Mouse (Mus musculus): ENCODE measurements around the gene Tmem150c.

Tmem150c gene

DNA sequence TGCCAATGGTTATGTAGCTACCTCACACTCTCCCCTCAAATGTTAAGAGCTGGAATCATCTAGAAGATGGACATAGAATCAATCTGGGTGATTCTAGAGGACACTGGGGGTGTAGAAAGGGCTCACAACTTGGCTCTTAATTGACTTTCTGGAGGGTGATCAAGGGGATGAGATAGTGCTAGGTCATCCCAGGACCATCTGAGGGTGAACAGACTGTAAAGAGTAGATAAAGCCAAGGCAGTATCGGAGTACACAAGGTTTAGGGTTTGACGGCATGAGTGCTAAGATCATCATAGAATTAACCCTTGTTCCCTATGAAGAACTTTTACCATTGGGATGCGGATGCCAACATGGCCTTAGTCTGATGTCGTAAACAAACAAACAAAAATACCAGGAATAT is 61.6 kb downstream of the Tmem150c start:
- DNase-seq (ENCODE audit: low read depth, low spot score): no peak

DNA sequence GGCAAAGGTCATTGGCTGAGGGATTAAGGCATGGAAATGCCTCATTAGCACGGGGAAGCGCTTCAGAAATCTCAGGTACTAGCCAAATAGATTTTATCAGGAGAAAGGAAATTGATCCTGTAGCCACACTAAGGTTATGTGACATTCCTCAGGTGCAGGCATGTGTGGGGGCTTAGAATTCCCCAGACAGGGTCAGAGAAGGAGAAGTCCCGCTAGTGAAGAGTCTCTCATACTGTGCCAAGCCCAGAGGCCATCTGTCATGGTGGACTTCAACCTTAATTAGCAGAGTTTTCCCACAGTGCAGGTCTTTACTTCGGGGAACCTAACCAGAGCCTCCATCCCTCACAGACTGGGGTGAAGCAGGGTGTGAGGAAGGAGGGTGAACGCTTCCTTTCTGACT is 62.7 kb downstream of the Tmem150c start:
- DNase-seq (ENCODE audit: low read depth, low spot score): no peak

DNA sequence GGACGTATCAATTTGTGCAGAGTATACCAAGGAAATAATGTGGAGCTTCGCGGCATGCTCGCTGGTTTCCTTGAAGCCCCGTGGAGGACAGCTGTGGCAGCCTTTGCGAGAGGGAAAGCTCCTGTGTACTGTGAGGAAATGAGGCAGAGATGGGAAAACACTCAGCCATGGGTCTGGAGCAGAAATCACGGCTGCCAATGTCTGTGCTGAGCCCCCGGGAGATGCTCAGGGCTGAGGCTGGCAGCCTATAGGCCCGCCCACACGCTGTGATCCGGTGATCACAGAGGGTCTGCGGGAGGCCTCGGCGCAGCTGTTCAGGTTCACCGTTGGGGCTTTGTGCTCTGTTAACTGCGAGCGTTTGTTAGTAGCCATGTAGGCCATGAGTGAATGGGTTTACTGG is 68.0 kb downstream of the Tmem150c start:
- peak; percentile 31 for DNase-seq (ENCODE audit: low read depth, low spot score)

DNA sequence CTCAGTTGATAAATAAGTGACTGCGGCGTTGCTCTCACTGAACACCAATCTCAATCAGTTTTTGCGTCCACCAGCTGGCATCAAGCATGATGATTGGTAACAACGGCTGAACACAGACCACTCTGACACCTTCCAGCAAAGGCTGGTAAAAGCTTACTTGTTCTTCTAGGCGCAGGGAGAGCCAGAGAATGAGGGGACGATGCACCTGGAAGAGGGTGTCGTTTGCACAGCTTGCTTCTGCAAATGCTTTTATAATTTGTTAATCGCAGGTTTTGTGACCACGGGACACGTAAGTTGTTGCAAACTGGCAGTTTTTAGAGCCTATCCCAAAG is 68.4 kb downstream of the Tmem150c start:
- peak; percentile 17 for DNase-seq (ENCODE audit: low read depth, low spot score)

DNA sequence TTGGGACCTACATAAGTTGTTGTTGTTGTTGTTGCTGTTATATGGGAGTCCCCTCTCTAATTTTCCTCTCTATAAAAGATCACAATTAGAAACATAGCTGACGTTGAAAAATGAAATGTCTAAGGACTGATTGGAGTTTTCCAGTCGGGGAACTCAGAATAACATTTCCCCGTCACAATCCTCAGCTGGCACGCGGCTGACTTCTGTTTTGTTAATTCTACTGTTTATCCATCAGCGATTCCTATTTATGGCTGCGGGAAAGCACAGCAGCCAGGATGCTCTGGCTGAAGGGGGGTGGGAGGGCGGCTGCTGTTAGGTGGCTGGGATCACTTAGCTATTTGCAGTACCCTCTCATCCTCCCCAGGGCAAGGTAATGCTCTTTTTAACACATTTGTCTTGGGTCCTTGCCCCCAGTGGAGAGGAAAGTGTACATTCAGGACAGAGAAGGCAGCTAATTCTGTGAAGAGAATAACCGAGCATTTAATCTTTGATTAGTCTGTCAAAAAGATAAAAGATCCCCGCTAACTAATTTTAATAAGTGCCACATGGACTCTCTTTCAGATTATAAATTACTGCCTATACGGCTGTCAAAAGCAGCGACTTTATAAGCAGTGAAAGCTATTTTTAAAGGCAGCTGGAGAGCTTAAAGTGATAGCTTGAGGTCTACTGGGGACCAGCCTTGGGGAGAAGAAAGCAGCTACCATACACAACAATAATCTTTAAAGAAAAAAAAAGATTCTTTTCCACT is 68.9 kb downstream of the Tmem150c start:
- DNase-seq (ENCODE audit: low read depth, low spot score): peak; percentile 2

DNA sequence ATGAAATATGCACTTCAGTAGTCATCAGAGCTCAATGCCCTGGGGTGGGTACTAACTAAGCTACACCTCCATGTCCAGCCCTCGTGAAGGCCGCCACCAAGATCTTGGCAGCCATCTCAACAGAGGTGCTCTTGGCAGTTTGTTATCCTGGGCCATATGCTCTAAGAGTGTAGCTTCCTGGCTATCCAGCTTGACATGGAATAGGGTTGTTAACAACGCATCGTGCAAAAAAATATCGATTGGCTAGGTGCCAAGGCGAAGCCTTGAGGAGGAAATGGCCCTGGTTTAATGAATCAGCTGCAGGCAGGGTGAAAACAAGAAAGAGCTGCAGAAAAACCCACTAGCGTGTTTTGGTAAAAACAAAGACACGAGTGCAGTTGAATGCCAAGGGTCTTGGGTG is 74.5 kb downstream of the Tmem150c start:
- DNase-seq (ENCODE audit: low read depth, low spot score): peak; percentile 8

DNA sequence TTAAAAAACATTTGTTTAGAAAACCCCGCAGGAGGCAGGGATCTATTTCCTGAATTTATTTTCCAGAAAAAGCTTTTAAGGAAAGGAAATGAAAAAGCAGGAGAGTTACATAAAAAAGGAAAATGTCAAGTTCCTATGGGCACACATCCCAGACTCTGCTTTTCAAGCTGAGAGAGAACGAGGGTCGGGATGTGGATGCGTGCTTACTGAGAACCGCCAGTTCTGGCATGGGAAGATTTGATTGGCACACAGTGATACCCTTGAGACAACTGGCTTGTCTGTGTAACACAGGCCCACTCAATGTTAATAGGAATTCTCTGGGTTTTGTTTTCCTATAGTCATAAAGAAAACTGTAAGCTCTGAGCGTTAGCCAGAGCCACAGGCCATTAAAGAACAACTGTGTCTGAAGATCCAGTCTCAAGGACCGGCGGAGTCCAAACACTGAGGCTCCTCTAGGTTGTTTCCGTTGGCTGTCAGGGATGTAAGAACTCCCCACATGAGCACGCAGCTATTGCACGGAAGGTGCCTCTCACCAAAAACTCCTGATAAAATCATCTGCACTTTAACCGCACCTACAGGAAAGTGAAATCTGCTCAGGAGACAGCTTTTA is 75.5 kb downstream of the Tmem150c start:
- DNase-seq (ENCODE audit: low read depth, low spot score): no peak

DNA sequence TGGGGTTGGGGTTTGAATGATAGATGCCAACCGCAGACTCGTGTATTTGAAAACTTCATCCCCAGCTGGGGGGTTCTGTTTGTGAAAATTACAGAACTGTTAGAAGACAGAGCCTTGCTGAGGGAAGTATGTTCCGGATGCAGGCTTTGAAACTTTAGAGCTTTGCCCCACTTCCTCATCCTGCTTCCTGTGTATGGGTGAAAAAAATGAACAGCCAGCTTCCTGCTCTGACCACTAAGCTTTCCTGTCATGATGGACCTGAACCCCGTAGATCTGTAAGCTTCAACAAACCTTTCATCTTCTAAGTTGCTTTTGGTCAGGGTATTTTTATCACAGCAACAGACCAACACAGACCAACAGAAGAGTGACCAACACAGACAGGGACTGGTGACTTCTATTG is 77.6 kb downstream of the Tmem150c start:
- no peak for DNase-seq (ENCODE audit: low read depth, low spot score)

DNA sequence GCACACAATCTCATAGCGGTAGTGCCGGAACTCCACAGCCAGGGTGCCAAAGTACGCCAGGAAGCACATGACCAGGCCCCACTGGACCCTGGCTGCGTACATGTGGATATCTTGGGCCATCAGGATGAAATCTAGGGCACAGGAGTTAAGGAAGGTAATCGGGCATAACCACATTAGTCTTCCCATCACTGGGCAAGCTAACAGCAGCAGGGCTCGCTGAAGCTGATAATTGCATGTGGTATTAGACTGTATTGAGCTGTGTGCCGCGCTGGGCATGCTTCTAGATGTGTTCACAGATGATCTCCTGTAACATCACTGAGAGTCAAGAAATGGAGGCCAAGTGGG is 79.7 kb downstream of the Tmem150c start:
- DNase-seq (ENCODE audit: low read depth, low spot score): no peak

DNA sequence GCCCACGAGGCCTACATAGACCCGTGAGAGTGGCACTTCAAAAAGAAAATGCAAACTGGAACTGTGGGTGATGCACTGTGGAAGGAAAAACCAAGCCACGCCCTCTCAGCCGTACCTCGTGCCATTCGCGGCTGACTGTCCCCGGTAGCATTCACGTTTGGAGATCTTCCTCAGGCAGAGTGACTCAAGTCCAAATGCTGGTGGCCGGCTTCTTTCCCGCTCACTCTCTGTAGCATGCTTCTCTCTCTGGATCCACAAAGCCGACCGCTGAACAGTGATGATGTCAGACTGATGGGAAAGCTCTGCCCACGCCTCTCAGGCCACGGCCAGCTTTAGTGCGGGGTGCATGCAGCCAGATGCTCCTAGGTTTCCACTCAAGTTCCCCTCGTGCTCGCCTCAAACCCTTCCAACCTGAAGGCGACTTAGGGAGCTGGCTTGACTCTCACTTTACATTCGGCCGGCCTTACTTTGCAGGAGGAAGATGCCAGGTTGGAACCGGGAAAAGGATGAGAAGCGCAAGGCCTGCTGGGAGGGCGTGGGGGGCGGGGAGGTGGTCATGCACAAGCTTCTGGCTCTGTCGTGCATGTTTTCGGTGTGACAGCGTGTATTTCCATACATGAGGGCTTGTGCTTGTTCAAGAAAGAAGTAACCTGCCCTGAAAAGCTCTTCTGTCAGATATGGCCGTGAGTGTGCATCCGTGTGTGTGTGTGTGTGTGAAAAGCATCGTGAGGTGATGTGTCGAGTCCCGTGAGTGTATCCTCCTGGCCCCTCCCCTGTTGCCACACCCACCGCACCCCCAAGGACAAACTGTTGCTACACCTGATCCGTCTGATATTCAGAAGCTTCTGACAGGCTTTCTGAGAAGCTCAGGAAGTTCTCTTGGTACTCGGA is 80.3 kb downstream of the Tmem150c start:
- DNase-seq (ENCODE audit: low read depth, low spot score): no peak

DNA sequence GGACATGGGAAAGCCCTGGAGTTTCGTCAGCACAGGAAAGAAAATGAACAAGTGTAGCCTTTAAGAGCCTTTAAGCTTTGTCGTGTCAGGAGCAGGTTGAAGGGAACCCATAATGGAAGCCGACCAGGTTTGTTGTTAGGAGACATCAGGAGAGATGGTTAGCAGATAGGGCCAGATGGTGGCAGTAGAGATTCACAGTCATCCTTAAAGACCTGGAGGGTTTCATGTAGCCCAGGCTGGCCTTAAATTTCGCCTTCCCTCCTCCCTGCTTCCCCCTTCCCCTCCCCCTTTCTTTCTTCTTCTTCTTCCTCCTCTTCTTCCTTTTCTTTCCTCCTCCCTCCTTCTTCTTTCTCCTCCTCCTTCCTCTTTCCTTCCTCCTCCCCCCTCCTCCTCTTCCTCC is 85.0 kb downstream of the Tmem150c start:
- no peak for DNase-seq (ENCODE audit: low read depth, low spot score)

DNA sequence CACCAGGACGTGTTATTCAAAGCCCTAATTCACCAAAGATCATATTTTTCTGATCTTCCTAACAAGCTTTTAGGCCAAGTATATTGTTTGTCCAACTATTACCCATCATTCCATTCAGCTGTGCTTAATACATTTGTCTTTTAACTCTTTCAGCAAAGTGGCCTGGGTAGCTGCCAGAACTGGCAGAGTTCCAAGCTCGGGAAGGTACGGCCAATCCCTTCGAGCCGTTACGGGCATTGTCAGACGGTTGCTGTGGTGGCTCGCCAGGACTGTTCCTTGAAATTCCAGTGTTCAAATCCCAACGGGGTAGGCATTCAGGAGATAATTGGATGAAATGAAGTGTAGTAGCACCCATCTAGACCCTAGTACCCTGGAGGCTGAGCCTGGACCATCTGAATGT is 87.1 kb downstream of the Tmem150c start:
- DNase-seq (ENCODE audit: low read depth, low spot score): no peak

DNA sequence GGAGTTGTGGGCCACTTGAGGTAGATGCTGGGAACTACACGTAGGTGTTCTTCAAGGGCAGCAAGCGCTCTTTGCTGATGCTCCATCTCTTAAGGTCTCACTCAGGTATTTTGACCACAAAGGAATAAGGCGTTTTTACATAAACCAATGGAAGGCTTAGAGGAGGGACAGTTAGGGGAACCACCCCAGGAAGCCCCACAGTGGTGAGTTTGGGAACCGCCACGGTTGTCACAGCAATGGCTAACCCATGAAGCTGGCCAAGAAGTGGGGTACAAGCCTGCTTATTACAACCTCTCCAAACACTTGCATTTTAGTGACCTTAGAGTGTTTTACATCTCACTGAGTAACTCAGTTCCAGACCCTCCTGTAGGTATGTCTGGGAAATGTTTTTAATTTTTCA is 88.1 kb downstream of the Tmem150c start:
- DNase-seq (ENCODE audit: low read depth, low spot score): no peak

DNA sequence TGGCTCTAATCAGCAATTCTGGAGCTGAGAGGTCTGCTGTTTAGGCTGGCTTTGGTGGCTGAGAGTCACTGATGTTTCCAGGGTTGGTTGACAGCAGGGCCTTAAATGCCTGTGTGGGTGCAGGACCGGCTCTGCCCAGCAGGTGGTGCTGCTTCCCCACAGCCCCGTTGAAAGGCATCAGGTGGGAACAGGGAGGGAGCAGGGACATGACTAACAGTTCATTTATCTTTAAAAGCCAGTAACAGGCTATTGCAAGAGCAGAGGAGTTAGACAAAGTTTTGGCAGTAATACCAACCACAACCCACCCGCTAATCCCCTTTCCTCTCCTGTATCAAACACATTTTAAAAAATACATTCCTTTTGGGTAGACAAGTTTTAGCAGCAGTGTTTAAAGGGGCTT is 89.4 kb downstream of the Tmem150c start:
- DNase-seq (ENCODE audit: low read depth, low spot score): peak; percentile 83

DNA sequence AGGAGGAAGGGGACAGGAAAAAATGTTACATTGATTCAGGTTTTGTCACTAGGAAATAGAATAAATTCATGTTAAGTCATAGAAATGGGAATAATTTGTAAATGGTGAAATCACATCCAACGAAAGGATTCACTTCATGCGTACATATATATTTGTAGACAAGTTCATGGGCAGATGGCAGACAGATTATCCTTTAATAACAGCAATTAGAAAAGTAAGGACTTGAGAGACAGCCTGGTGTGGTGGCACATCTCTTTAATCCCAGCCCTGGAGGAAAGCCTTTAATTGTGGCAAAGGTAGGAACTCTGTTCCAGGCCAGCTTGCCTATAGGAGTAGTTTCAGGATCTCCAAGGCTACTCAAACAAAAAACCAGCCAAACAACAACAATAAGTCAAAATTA is 90.1 kb downstream of the Tmem150c start:
- DNase-seq (ENCODE audit: low read depth, low spot score): no peak

DNA sequence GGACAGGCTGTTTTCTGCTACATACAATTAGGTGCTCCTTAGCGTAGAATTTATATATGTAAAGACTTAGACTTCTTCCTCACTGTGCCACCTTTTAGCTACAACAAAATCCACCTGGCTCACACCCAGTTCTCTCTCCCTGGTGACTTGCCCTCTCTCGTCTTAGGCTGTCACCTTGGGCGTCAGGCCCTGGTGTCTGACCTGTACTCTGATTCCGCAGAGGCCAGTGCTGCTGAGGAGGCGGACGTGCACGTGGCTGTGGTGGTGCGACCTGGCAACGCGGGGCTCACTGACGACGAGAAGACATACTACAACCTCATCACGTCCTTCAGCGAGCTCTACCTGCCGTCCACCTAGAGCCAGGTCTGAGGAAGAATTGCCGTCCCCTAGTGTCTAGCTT is 92.0 kb downstream of the Tmem150c start:
- DNase-seq (ENCODE audit: low read depth, low spot score): no peak

DNA sequence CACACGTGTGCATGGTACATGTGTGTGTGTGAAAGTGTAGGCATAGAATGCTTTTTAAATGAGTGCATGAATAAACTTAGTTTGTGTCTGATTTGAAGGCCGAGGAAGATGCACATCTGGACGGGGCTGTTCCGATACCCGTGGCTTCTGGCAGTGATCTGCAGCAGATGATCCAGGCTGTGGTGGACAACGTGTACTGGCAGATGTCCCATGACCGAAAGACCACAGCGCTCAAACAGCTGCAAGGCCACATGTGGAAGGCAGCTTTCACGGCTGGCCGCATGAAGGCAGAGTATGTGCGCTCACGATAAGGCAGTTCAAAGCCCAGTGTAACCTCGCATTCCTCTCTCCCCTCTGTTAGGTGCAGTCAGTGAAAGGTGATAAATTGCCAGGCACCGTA is 98.7 kb downstream of the Tmem150c start:
- DNase-seq (ENCODE audit: low read depth, low spot score): no peak

DNA sequence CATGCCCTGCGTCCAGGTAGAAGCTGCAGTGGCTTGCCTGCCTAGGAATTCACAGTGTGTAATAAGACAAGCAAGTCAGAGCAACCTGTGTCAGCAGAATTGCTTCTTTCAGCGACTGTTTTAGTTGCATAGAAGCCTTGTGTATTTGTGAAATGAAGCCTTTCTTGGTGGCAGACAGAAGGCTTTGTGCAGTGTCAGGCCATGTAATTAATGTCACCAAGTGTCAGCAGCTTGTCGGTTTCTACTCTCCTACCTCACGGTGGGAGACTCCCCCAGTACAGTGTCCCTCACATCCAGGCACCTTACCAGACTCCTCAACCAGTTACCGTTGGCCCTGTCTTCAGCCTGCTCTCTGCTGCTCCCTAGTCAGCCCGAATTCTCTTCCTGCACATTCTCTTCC is 100.3 kb downstream of the Tmem150c start:
- no peak for DNase-seq (ENCODE audit: low read depth, low spot score)

DNA sequence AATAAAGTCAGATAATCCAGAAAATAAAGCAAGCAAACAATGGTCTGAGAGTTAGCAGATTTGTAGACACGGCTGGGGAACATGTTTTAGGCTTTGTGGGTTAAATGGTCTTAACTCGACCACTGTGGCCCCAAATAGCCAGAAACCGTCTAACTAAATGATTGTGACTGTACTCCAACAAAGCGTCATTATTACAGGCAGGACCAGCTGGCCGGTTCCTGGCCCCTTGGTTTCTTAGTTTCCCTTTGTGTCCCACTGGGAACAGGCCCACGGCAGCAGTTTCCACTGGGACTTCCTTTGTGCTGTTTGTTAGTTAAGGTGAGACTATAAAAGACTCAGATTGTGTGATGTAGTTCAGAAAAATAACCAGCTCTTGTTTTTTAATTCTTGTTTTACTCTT is 100.9 kb downstream of the Tmem150c start:
- no peak for DNase-seq (ENCODE audit: low read depth, low spot score)

DNA sequence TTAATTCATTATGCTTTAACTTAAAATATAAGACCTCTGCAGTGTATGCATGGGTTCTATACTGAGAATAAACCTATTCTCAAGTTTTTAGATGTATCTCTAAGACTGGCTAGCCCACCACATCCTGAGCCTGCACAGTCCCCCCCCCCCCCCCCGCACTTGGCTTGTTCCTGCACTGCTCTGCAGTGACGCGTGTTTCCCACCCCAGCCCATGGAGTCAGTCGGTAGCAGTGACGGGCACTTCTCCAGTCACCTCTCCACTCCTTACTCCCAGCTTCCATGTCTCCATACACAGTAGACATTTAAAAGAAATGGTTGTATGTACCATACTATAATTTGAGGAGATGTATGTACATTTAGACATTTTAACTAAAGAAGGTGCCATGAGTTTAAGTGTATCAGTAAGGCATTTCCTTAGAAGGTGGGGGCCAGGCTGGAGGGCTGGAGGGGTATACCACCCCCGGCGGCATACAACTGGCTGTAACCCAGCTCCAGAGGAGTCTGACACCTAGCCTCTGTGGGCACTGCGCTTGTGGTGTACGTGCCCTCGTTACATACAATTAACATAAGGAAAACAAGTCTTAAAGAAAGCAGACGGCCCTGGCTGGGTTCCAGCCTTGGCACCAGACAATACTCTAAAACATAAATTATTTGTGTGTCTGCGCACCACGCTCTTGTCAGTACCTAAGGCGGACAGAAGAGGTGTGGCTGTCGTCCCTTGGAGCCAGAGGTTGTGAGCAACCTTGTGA is 102.0 kb downstream of the Tmem150c start:
- no peak for DNase-seq (ENCODE audit: low read depth, low spot score)

DNA sequence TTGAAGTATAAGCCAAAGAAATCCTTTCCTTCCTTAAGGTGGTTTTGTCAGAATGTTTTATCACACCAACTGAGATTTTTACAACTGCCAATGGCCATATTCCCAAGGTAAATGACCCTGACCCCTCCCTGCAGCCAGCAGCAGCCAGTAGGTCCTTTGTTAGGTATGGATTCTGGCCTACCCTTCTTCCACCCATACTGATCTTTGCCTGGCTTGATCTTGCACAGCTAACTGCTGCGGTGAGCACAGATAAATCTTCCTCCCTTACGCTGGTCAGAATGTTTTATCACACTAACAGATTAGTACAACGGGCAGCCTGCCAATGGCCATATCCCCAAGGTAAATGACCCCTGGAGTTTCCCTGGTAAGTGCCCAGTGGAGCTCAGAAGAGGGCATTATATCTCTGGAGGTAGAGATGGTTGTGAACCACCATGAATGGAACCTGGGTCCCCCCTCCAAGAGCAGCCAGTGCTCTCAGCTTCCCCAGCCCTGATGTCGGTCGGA is 103.7 kb downstream of the Tmem150c start:
- DNase-seq (ENCODE audit: low read depth, low spot score): no peak

All from forelimb bud, embryonic 11.5 days (tissue).